Mouse (Mus musculus): ENCODE results near the gene Rxfp4. TPM values are rescaled to one million over a fixed set of nuclear protein-coding genes. Genes with fewer than 3 reads are reported as not detected.

Gene Rxfp4
- polyA plus RNA-seq, 1 experiment: 0.05 TPM

- Histone ChIP-seq H3K27me3 (ENCODE audit: control insufficient read depth, insufficient read depth, insufficient read length) (no peaks in the 10 kb centered on the region), H3K4me3 (ENCODE audit: insufficient read depth, poor library complexity, severe bottlenecking) (no peak overlapping the region), H3K79me3 (ENCODE audit: low read depth) (peaks cover 37% of the 10 kb centered on the region), H3K36me3 (ENCODE audit: control insufficient read depth, insufficient read depth) (peaks cover 23% of the 10 kb centered on the region), H3K79me2 (ENCODE audit: control insufficient read depth, insufficient read depth) (peaks cover 39% of the 10 kb centered on the region), H3ac (ENCODE audit: control insufficient read depth, insufficient read length, low read depth) (no peak overlapping the region)
- no peak for TF ChIP-seq MYOD1 (IDR thresholded peaks at IDR 0.05; ENCODE audit: control insufficient read depth, insufficient read length, low read depth)
- TF ChIP-seq MAX (IDR thresholded peaks at IDR 0.05): no peak
- no peak for TF ChIP-seq MYOG (IDR thresholded peaks at IDR 0.05; ENCODE audit: control insufficient read depth, extremely low read depth, insufficient read length)
- TF ChIP-seq CTCF (IDR thresholded peaks at IDR 0.05; ENCODE audit: control insufficient read depth, insufficient read depth, insufficient read length): no peak
- TF ChIP-seq USF1 (IDR thresholded peaks at IDR 0.05; ENCODE audit: low read depth): no peak
- TF ChIP-seq FOSL1 (IDR thresholded peaks at IDR 0.05; ENCODE audit: insufficient read depth, low read length, poor library complexity, severe bottlenecking): no peak
- no peak for TF ChIP-seq CEBPB (IDR thresholded peaks at IDR 0.05; ENCODE audit: low read depth)
These were observed 31.5 kb upstream of the Rxfp4 start for GRCm38 (mm10) chr3:88684236-88684979.

- Histone ChIP-seq H3K36me3 (ENCODE audit: control insufficient read depth, insufficient read depth) (peaks cover 17% of the 10 kb centered on the region), H3K27me3 (ENCODE audit: control insufficient read depth, insufficient read depth, insufficient read length) (no peaks in the 10 kb centered on the region), H3ac (ENCODE audit: control insufficient read depth, insufficient read length, low read depth) (no peak overlapping the region), H3K4me3 (ENCODE audit: insufficient read depth, poor library complexity, severe bottlenecking) (no peak overlapping the region), H3K79me3 (ENCODE audit: low read depth) (peaks cover 31% of the 10 kb centered on the region), H3K79me2 (ENCODE audit: control insufficient read depth, insufficient read depth) (peaks cover 33% of the 10 kb centered on the region)
- no peak for TF ChIP-seq CEBPB (IDR thresholded peaks at IDR 0.05; ENCODE audit: low read depth)
- no peak for TF ChIP-seq MAX (IDR thresholded peaks at IDR 0.05)
- no peak for TF ChIP-seq MYOD1 (IDR thresholded peaks at IDR 0.05; ENCODE audit: control insufficient read depth, insufficient read length, low read depth)
- TF ChIP-seq MYOG (IDR thresholded peaks at IDR 0.05; ENCODE audit: control insufficient read depth, extremely low read depth, insufficient read length): no peak
- TF ChIP-seq USF1 (IDR thresholded peaks at IDR 0.05; ENCODE audit: low read depth): no peak
These were observed 30.9 kb upstream of the Rxfp4 start for GRCm38 (mm10) chr3:88683814-88684213.

- TF ChIP-seq CTCF (IDR thresholded peaks at IDR 0.05; ENCODE audit: control insufficient read depth, insufficient read depth, insufficient read length) (peak; percentile 14), FOSL1 (IDR thresholded peaks at IDR 0.05; ENCODE audit: insufficient read depth, low read length, poor library complexity, severe bottlenecking) (no peak)
- Histone ChIP-seq H3K79me3 (ENCODE audit: low read depth) (no peaks in the 10 kb centered on the region), H3K36me3 (ENCODE audit: control insufficient read depth, insufficient read depth) (no peaks in the 10 kb centered on the region), H3K79me2 (ENCODE audit: control insufficient read depth, insufficient read depth) (no peaks in the 10 kb centered on the region), H3ac (ENCODE audit: control insufficient read depth, insufficient read length, low read depth) (peak overlapping the region; percentile 54), H3K27me3 (ENCODE audit: control insufficient read depth, insufficient read depth, insufficient read length) (no peaks in the 10 kb centered on the region), H3K4me3 (ENCODE audit: insufficient read depth, poor library complexity, severe bottlenecking) (no peak overlapping the region)
These were observed 24.5 kb upstream of the Rxfp4 start for GRCm38 (mm10) chr3:88677399-88677798.

- H3K79me3 ChIP-seq (ENCODE audit: low read depth): no peaks in the 10 kb centered on the region
- no peaks in the 10 kb centered on the region for H3K36me3 ChIP-seq (ENCODE audit: control insufficient read depth, insufficient read depth)
- no peak overlapping the region for H3ac ChIP-seq (ENCODE audit: control insufficient read depth, insufficient read length, low read depth)
- H3K27me3 ChIP-seq (ENCODE audit: control insufficient read depth, insufficient read depth, insufficient read length): no peaks in the 10 kb centered on the region
- TF ChIP-seq FOSL1 (IDR thresholded peaks at IDR 0.05; ENCODE audit: insufficient read depth, low read length, poor library complexity, severe bottlenecking) (no peak), CEBPB (IDR thresholded peaks at IDR 0.05; ENCODE audit: low read depth) (no peak), MAX (IDR thresholded peaks at IDR 0.05) (no peak), MYOD1 (IDR thresholded peaks at IDR 0.05; ENCODE audit: control insufficient read depth, insufficient read length, low read depth) (no peak), MYOG (IDR thresholded peaks at IDR 0.05; ENCODE audit: control insufficient read depth, extremely low read depth, insufficient read length) (no peak), USF1 (IDR thresholded peaks at IDR 0.05; ENCODE audit: low read depth) (no peak), CTCF (IDR thresholded peaks at IDR 0.05; ENCODE audit: control insufficient read depth, insufficient read depth, insufficient read length) (no peak)
- H3K4me3 ChIP-seq (ENCODE audit: insufficient read depth, poor library complexity, severe bottlenecking): no peak overlapping the region
- no peaks in the 10 kb centered on the region for H3K79me2 ChIP-seq (ENCODE audit: control insufficient read depth, insufficient read depth)
These were observed 11.2 kb upstream of the Rxfp4 start for GRCm38 (mm10) chr3:88664095-88664494.

GRCm38 (mm10) chr3:88659798-88660197 lies 6.9 kb upstream of the Rxfp4 start:
- Histone ChIP-seq H3K36me3 (ENCODE audit: control insufficient read depth, insufficient read depth) (no peaks in the 10 kb centered on the region), H3K4me3 (ENCODE audit: insufficient read depth, poor library complexity, severe bottlenecking) (no peak overlapping the region), H3ac (ENCODE audit: control insufficient read depth, insufficient read length, low read depth) (no peak overlapping the region), H3K79me2 (ENCODE audit: control insufficient read depth, insufficient read depth) (no peaks in the 10 kb centered on the region), H3K27me3 (ENCODE audit: control insufficient read depth, insufficient read depth, insufficient read length) (no peaks in the 10 kb centered on the region), H3K79me3 (ENCODE audit: low read depth) (no peaks in the 10 kb centered on the region)
- no peak for TF ChIP-seq MAX (IDR thresholded peaks at IDR 0.05)
- peak; percentile 58 for TF ChIP-seq USF1 (IDR thresholded peaks at IDR 0.05; ENCODE audit: low read depth)

GRCm38 (mm10) chr3:88658441-88659127 lies 5.6 kb upstream of the Rxfp4 start:
- H3K27me3 ChIP-seq (ENCODE audit: control insufficient read depth, insufficient read depth, insufficient read length): no peaks in the 10 kb centered on the region
- H3ac ChIP-seq (ENCODE audit: control insufficient read depth, insufficient read length, low read depth): no peak overlapping the region
- no peak overlapping the region for H3K4me3 ChIP-seq (ENCODE audit: insufficient read depth, poor library complexity, severe bottlenecking)
- TF ChIP-seq CTCF (IDR thresholded peaks at IDR 0.05; ENCODE audit: control insufficient read depth, insufficient read depth, insufficient read length) (no peak), MAX (IDR thresholded peaks at IDR 0.05) (no peak), MYOD1 (IDR thresholded peaks at IDR 0.05; ENCODE audit: control insufficient read depth, insufficient read length, low read depth) (no peak), FOSL1 (IDR thresholded peaks at IDR 0.05; ENCODE audit: insufficient read depth, low read length, poor library complexity, severe bottlenecking) (no peak), USF1 (IDR thresholded peaks at IDR 0.05; ENCODE audit: low read depth) (no peak), CEBPB (IDR thresholded peaks at IDR 0.05; ENCODE audit: low read depth) (no peak), MYOG (IDR thresholded peaks at IDR 0.05; ENCODE audit: control insufficient read depth, extremely low read depth, insufficient read length) (no peak)
- H3K79me3 ChIP-seq (ENCODE audit: low read depth): no peaks in the 10 kb centered on the region
- H3K36me3 ChIP-seq (ENCODE audit: control insufficient read depth, insufficient read depth): no peaks in the 10 kb centered on the region
- H3K79me2 ChIP-seq (ENCODE audit: control insufficient read depth, insufficient read depth): no peaks in the 10 kb centered on the region
